Mouse (Mus musculus) right cerebral cortex, postnatal 4 days (tissue): ENCODE measurements around the gene Slc24a3.

Experiments used
- DNase-seq: peaks from one replicate; pipeline ENCODE4 v3.0.0-alpha.2; 2022

Slc24a3 gene

DNA sequence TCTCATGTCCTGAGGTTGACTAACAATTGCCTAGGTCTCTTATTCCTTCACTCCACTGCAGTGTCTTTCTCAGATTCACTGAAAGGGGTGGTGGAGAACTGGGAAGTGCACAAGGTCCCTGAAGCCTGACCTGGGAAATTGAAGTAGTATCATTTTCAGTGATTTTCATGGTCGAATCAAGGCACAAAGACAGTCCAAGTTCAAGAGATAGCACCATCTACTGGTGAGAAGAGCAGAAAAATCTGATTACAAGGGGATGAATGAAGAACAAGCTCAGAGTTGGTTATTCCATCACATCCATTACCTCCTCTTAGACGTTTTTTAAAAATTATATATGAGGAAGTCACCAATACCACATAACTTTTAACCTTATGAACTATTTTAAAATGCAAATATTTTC is 123.9 kb downstream of the Slc24a3 start:
- DNase-seq, result no peak

DNA sequence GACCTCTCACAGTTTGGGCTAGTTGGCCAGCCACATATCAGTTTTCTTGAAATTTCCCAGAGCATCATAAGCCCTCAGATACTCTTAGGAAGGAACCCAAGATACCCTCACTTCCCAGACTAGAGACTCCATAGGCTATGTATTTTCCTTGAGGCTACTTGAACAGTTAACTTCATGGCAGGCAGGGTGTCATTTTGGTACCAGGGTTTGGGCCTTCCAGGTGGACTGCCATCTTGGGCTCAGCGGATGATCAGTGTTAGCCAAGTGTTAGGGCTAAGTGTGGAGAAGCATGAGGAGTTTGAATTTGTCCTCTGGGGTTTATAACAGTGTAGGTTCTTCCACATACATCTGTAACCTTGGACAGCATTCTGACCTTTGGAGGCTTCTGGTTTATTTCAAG is 124.6 kb downstream of the Slc24a3 start:
- no peak for DNase-seq

DNA sequence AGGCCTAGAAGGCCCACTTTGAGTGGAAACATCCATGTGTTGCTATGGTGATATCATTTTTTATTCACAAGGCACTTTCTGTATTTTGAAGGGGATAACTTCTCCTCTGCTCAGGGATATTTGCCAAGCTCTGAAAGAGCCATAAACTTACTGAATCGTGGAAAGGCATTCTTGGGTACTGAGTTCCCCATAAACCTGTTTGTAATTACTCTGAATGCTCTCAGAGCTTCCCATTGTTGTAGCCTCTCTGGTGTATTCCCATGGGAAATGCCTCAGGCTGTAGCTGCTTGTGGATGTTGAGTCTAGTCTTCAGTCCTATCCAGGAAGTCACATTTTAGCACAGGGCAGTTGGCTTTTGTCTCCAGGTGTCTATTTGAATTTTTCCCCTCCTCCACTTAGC is 125.3 kb downstream of the Slc24a3 start:
- DNase-seq, result no peak

- no peak for DNase-seq
These were observed 129.4 kb downstream of the Slc24a3 start for GRCm38 (mm10) chr2:145296906-145297305.

GRCm38 (mm10) chr2:145299914-145300699 is 132.6 kb downstream of the Slc24a3 start:
- DNase-seq, result no peak

DNA sequence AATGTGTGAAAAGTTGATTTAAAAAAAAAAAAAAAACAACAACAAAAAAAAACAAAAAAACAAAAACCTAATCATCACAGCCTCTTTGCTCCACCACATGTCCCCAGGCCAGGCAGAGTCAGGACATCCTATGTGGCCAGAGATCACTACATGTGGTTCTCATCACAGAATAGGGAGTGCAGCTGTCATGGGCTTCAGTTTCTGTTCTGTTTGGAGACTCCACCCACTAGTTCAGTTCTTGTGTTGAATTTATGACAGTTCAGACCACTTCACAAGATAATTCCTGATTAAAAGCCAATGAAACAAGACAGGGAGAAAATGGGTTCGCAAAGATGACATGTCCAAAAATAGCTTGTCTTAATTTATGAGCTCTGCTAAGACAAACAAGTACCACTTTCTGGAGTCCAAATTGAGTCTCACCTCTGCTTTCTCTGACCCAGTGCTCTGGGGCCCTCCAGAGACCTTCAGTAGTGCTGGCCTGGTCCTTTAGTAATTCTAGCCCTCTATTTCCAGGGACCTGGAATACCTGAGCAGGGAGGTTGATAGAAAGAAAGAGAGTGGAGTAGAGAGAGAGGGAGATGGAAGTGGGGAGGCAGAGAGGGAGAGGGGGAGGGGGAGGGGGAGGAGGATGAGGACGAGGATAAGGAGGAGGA is 139.8 kb downstream of the Slc24a3 start:
- DNase-seq, result no peak

- no peak for DNase-seq
These were observed 151.4 kb downstream of the Slc24a3 start for GRCm38 (mm10) chr2:145318916-145319315.

GRCm38 (mm10) chr2:145321287-145321686 is 153.7 kb downstream of the Slc24a3 start:
- no peak for DNase-seq

DNA sequence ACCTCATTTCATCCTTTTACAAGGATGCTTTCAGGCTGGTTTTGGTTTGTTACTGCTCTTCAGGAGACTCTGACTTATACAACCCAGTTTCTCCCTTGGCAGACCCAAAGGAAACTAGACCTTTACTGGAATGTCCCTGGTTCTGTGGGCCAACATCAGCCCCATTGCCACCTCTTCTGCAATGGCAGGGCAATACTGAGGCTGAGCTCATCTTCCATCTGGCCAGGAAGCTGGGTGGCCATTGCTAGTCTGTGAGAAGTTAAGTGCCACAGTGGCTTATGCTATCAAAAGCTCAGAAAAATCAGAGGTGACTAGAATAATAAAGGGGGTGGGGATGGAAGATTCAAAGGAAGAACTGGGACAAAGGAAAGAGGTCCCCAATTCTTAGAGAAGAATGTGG is 154.2 kb downstream of the Slc24a3 start:
- DNase-seq, result no peak

- DNase-seq, result no peak
These were observed 156.9 kb downstream of the Slc24a3 start for GRCm38 (mm10) chr2:145324477-145324876.

DNA sequence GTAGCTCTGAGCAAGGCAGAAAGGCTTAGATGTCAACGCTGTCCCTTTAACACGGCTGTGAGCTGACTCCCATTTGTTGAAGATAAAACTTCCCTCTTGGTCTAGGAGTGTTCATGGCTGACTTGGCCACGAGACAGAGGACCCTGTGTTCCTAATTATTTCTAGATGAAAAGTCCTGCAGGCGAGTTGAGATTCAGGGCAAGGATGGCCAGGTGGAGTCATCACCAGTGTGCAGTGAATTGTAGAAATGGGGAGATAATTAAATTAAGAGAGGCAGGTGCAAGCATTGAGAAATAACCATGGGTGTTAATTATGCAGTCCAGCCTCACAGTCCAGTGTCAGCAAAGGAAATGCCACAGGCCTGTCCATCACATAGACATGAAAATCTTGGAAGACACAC is 158.3 kb downstream of the Slc24a3 start:
- DNase-seq, result no peak

DNA sequence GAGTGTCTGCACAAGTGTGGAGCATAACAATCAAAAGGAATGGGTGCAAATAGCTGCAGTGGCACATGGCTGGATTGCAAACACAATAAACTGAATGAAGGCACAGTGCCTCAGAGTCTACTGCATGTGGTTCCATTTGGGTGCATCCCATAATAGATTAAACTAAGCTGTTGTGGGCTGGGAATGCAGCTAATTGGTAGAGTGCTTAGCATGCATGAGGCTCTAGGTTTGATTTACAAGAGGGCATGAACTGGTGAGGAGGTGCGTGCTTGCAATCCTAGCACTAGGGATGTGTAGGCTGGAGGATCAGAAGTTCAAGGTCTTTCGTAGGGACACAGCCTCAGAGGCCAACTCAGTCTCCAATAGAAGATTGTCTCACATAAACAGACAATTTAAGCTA is 159.0 kb downstream of the Slc24a3 start:
- no peak for DNase-seq

DNA sequence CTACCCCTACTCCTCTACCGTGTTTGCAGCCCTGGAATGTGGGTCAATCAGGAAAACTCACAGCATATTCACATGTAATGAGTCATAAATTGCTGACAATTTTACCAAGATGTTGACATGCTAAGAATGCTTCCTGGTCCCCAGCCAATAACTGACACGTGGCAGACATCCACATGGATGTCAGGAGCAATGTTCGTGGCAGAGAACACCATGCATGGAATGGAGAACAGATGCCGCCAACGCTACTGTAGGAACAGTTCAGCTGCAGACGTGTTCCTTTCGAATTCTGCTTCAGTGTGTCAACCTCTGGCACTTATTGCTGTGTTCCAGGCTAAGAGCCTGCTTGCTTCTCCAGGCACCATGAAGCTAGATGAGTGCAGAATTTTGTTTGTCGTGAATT is 162.2 kb downstream of the Slc24a3 start:
- DNase-seq, result no peak

DNA sequence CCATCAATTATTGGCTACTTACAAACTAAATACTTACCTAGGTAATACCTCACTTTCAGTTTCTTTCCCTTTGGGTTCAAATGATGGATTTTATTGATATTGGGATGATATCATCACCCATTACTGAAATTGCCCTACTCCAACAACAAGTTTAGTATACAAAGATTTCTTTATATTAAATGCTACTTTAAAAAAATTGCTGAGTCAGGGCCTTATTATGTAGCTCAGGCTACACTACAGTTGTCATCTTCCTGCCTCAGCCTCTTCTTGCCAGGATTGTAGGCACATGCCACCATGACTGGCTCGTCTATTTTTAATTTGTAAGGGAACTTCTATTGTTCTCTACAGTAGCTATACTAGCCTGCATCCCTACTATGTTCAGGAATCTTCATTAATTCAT is 164.0 kb downstream of the Slc24a3 start:
- no peak for DNase-seq

DNA sequence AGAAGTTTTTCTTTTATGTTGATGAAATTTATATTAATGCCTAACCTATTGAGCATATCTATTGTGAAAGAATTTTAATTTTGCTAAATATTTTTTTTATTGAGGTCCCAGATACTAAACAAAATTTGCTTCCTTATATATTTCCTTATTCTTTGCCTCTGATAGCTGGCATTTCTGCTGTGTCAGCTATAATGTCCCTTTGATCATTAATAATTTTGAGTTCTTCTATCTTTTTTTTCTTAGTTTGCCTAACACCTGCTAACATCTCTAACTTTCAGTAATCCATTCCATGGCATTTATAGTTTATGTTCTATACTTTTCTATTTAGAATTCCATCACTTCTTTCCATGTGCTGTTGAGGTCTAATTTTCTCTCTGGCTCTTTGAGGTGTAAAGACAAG is 165.9 kb downstream of the Slc24a3 start:
- no peak for DNase-seq

DNA sequence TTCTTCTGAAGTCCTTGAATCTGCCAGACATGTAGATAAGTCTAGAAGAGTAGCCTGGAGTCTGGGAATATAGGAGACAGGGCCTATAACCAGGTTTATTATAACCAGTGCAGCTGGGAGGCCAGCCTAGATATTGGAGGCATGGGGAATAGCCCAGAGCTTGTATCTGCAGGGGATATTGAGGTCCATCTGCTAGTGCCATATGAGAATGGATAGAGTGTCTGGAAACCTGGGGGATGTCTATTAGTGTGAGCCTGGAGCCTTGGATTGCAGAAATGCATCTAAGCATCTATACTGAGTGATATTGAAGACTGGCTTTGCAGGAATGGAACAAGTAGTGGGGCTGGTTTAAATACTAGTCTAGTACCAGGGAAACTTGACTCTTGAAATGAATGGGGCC is 168.9 kb downstream of the Slc24a3 start:
- DNase-seq, result no peak

DNA sequence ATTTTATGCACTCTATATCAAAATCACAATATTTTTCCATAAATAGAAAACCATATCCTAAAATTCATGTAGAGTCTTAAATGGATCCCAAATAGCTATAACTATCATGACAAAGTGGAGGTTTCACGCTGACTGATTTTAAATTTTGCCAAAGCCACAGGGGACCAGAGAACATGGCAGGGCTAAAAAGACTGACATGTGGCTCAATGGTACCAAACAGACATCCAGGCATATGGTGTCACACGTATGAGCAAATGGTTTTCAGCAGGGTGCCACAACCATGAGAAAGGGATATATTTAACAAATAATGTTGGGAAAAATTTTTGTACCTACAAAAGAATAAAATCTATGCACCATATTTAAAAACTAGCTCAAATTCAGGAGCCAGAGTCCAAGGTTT is 173.3 kb downstream of the Slc24a3 start:
- no peak for DNase-seq

- no peak for DNase-seq
These were observed 175.4 kb downstream of the Slc24a3 start for GRCm38 (mm10) chr2:145342956-145343355.

DNA sequence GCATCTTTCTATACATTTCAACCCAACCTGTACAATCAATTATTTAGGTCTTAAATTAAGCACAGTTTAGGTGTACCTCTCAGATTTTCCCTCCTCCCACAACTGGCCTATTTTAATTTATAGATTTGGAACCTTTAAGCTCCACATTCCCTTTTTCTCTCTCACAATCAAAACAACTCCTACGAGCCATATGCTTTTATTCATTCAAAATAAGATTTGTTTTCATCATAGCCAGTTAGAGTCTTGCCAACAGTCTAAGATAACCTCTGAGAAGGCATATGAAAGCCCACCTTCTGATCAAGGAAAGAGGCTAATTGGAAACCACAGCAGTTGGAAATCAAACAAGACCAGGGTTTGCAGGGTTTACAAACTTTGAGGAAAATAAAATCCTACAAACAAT is 177.0 kb downstream of the Slc24a3 start:
- DNase-seq, result no peak

DNA sequence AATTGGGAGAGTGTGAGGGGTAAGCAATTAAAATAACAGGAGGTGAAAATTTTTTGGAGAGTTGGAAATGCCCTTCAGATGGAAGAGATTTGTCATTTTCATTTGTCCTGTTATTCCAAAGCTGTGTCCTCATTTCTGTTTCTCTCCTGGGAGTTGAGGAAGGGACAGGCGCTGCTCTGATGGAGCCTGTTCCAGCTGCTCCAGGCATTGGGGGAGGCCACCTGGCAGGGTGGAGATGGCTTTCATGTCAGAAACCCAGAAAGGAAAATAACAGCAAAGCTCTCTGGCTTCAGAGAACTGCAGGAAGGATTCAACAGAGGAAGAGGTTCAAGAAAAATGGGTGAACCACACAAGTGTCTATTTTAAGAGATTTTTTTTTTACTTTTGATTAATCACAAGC is 186.2 kb downstream of the Slc24a3 start:
- no peak for DNase-seq

GRCm38 (mm10) chr2:145358236-145358942 is 190.8 kb downstream of the Slc24a3 start:
- DNase-seq, result no peak

DNA sequence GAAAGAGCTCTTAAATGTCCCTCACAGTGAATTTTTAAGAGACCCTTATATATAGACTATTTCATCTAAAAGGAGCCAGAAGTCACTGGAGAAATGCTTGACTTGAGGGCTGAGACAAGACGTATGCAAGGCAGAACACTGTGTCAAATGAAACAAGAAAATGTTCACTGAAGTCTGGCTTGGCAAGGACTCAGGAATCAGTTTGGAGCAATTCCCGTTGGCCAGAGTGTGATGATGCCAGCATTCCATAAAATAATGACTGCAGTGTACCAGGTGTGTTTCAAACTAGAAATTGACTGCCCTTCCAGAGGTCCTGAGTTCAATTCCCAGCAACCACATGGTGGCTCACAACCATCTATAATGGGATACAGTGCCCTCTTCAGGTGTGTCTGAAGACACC is 196.1 kb downstream of the Slc24a3 start:
- DNase-seq, result no peak

DNA sequence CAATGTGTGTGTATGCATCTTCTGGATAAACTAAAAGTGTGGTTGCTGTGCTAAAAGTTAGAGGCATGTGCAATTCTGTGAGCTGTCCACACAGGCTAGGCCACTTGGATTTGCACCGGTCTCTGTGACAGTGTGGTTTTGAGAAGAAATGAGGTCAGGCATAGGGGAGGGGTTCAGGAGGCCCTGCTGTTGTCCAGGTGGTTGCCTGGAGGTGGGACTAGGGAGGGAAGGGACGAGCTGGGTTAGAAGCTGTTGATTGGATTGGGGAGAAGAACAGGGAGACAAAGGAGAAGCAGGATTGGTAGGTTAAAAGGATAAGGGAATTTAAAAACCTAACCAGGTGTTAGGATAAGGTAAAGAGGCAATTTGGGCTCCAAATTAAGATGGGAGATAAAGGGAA is 201.1 kb downstream of the Slc24a3 start:
- DNase-seq, result no peak

DNA sequence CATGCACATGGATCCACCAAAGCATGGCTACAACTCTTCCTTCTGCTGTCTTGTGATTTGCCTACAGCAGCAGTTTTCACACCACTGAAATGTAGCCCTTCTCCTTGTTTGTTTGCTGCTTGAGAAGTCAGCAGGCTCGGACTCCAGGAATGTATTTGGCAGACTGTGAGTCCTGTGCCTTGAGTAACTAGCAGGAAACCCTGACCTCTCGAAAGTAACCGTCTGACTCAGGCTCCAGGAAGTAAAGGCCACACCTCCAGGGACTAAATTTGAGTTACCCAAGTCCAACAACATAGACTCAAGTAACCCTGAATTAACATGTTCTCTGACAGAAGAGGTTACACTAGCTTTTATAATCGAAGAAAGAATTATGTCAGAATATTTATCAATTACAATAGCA is 203.2 kb downstream of the Slc24a3 start:
- no peak for DNase-seq
